Mouse (Mus musculus) sigmoid colon, adult 10 weeks (tissue): ENCODE measurements around the gene Brinp1. TPM values are rescaled to one million over a fixed set of nuclear protein-coding genes. Genes with fewer than 3 reads are reported as not detected.

Source experiments
- polyA plus RNA-seq: library from polyadenylated mRNA; stranded (reverse); fragments of 350-450 nt; fragmentation: Illumina TruSeq; extraction: RNeasy Lipid Tissue Mini Kit (QIAGEN cat#74804); gene quantifications from one replicate; pipeline ENCODE4 v1.2.3, GENCODE M21; 2014; ENCODE audit warnings: low read depth, low replicate concordance

The Brinp1 gene
- not detected for polyA plus RNA-seq

GRCm38 (mm10) chr4:68954322-68954901 lies at the start of gene Brinp1:
Brinp1 (minus strand) TSS chr4:68954397.

